In the genomic region with DNA sequence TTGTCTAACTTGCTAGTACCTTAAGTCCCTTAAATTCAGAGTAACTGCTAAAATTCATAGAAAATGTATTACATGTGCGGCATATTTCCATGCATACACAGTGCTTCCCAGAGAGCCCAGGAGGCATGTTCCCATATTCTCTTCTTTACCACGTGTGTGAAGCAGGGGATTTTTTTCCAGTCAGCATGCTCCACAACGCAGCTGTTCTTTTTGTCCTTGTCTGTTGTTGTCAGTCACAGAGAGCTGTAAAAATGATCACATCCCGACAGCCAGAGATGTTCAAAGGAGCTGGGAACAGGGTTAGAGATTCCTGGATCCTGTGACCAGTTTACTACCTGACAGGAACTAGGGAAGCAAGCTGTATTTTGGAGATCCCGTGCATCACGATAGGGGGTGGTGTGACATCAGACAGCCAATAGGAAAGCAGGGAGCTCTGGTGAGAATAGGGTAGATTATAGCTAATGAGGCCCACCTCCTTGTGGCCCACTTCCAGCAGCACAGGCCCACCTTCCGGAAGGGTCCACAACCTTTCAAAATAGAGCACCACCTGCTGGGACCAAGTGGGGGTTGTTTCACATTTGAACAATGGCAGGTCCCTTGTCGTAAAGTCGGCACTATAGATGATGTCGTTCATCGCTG, we compare ENCODE assay signal across 20 mouse cellular contexts.
DNase-seq lines count a peak whose midpoint lies in the region; ATAC-seq and TF ChIP-seq lines count a peak whose summit lies in the region.
"Had no signal": no experiment of that assay in that cellular context is flagged by ENCODE, and none has a peak within 500 bp of the region (broad histone marks: within the 10 kb centered on the region; RNA-seq: fewer than 3 reads in every experiment).

No protein-coding gene starts in this region.

- peaks cover 7% of the 10 kb centered on the region; the same call in 1 of the 2 replicates for H3K4me1 ChIP-seq in hindbrain, embryonic 15.5 days (replicated peaks)
- H3K4me1 ChIP-seq in hindbrain, embryonic 10.5 days (replicated peaks): peaks cover 21% of the 10 kb centered on the region
- peaks cover 8% of the 10 kb centered on the region; the same call in 1 of the 2 replicates for H3K4me1 ChIP-seq in forebrain, postnatal 0 days (ENCODE audit: insufficient read depth)
- H3K4me1 ChIP-seq: heart, embryonic 15.5 days had no signal

- WGBS in hindbrain, embryonic 15.5 days: 66% methylated on average over 11 of the region's 11 CpGs
- 80% methylated on average over 11 of the region's 11 CpGs for WGBS in hindbrain, embryonic 10.5 days
- WGBS in forebrain, postnatal 0 days: 39% methylated on average over 11 of the region's 11 CpGs

- DNase-seq in hindbrain, embryonic 10.5 days (ENCODE audit: low spot score): no peak
- peak; percentile 81 for DNase-seq in ES-CJ7 (ENCODE audit: low read depth, low spot score)
- DNase-seq in brain, embryonic 14.5 days (ENCODE audit: low read depth): peak; percentile 64
- DNase-seq in forebrain, postnatal 0 days: peak; percentile 56
- DNase-seq in embryo, embryonic 11 days: no peak
- no peak for DNase-seq in heart, adult 8-10 months (ENCODE audit: low spot score)
- no peak for DNase-seq in spleen, postnatal 10 days (ENCODE audit: low spot score in 2 of 2)
- DNase-seq: adrenal gland, adult 2 months; cerebellum, postnatal 10 days; gastrocnemius, adult 2 months; heart, adult 18-20 months; kidney, adult 2 months; kidney, postnatal 14 days; lung, adult 2 months; lung, postnatal 36 days; right cerebral cortex, postnatal 14 days; thymus, postnatal 25 days had no signal

- no peaks in the 10 kb centered on the region for H3K36me3 ChIP-seq in hindbrain, embryonic 15.5 days
- H3K36me3 ChIP-seq in hindbrain, embryonic 10.5 days: no peaks in the 10 kb centered on the region
- H3K36me3 ChIP-seq in forebrain, postnatal 0 days (ENCODE audit: insufficient read depth): no peaks in the 10 kb centered on the region
- H3K36me3 ChIP-seq: heart, embryonic 15.5 days had no signal

- H3K9me3 ChIP-seq in hindbrain, embryonic 15.5 days: no peaks in the 10 kb centered on the region
- H3K9me3 ChIP-seq in hindbrain, embryonic 10.5 days: no peaks in the 10 kb centered on the region
- no peaks in the 10 kb centered on the region for H3K9me3 ChIP-seq in forebrain, postnatal 0 days (ENCODE audit: low read length)
- H3K9me3 ChIP-seq: heart, embryonic 15.5 days had no signal

- no peak for TF ChIP-seq CTCF in brain, embryonic 14.5 days (IDR thresholded peaks at IDR 0.05; ENCODE audit: borderline replicate concordance, extremely low read depth, insufficient read depth, insufficient read length)
- TF ChIP-seq CTCF in forebrain, postnatal 0 days (IDR thresholded peaks at IDR 0.05; ENCODE audit: low read depth): no peak

- no peak overlapping the region; the same call in 1 of the 2 replicates for H3K4me2 ChIP-seq in hindbrain, embryonic 15.5 days
- H3K4me2 ChIP-seq in forebrain, postnatal 0 days (ENCODE audit: low read depth): no peak overlapping the region
- H3K4me2 ChIP-seq: heart, embryonic 15.5 days; liver, embryonic 11.5 days had no signal

- no peak for TF ChIP-seq POLR2A in brain, embryonic 14.5 days (IDR thresholded peaks at IDR 0.05; ENCODE audit: borderline replicate concordance, extremely low read depth, insufficient read depth, insufficient read length, poor library complexity, severe bottlenecking)

- no peaks in the 10 kb centered on the region for H3K27me3 ChIP-seq in hindbrain, embryonic 15.5 days
- H3K27me3 ChIP-seq in hindbrain, embryonic 10.5 days (ENCODE audit: insufficient read depth, poor library complexity, severe bottlenecking): no peaks in the 10 kb centered on the region
- H3K27me3 ChIP-seq in forebrain, postnatal 0 days (ENCODE audit: insufficient read depth, low read length): no peaks in the 10 kb centered on the region
- H3K27me3 ChIP-seq: heart, embryonic 15.5 days had no signal

- H3K9ac ChIP-seq in hindbrain, embryonic 15.5 days: no peak overlapping the region
- no peak overlapping the region for H3K9ac ChIP-seq in forebrain, postnatal 0 days
- H3K9ac ChIP-seq: heart, embryonic 15.5 days had no signal

- peak overlapping the region; percentile 7; the same call in 1 of the 2 replicates for H3K27ac ChIP-seq in hindbrain, embryonic 15.5 days (replicated peaks)
- no peak overlapping the region for H3K27ac ChIP-seq in hindbrain, embryonic 10.5 days
- H3K27ac ChIP-seq in forebrain, postnatal 0 days (ENCODE audit: low read depth, low read length): 0 out of 2 replicates have a peak overlapping the region, but pooled peaks have one; percentile 9
- H3K27ac ChIP-seq: gastrocnemius, adult 2 months; heart, embryonic 15.5 days had no signal

- ATAC-seq in hindbrain, embryonic 15.5 days (ENCODE audit: low FRiP score, low read depth): 0 out of 2 replicates have a peak, but pooled peaks have one; percentile 38
- peak; percentile 69 for ATAC-seq in forebrain, postnatal 0 days

- no peak overlapping the region for H3K4me3 ChIP-seq in hindbrain, embryonic 15.5 days
- no peak overlapping the region for H3K4me3 ChIP-seq in hindbrain, embryonic 10.5 days
- H3K4me3 ChIP-seq in forebrain, postnatal 0 days (ENCODE audit: low read depth, low read length): no peak overlapping the region
- H3K4me3 ChIP-seq: gastrocnemius, adult 2 months; heart, embryonic 15.5 days had no signal

Comparison
In these comparisons a context has a peak if more than half of its experiments do, and no peak if none do; other contexts are left out.
1. DNase-seq: peak in ES-CJ7 (single experiment), brain, embryonic 14.5 days (single experiment) and forebrain, postnatal 0 days (single experiment); none in hindbrain, embryonic 10.5 days (single experiment), embryo, embryonic 11 days (single experiment), heart, adult 8-10 months (single experiment) and spleen, postnatal 10 days (0 of 2).